Comparison of ENCODE assay signal across 8 mouse cellular contexts in the genomic region with DNA sequence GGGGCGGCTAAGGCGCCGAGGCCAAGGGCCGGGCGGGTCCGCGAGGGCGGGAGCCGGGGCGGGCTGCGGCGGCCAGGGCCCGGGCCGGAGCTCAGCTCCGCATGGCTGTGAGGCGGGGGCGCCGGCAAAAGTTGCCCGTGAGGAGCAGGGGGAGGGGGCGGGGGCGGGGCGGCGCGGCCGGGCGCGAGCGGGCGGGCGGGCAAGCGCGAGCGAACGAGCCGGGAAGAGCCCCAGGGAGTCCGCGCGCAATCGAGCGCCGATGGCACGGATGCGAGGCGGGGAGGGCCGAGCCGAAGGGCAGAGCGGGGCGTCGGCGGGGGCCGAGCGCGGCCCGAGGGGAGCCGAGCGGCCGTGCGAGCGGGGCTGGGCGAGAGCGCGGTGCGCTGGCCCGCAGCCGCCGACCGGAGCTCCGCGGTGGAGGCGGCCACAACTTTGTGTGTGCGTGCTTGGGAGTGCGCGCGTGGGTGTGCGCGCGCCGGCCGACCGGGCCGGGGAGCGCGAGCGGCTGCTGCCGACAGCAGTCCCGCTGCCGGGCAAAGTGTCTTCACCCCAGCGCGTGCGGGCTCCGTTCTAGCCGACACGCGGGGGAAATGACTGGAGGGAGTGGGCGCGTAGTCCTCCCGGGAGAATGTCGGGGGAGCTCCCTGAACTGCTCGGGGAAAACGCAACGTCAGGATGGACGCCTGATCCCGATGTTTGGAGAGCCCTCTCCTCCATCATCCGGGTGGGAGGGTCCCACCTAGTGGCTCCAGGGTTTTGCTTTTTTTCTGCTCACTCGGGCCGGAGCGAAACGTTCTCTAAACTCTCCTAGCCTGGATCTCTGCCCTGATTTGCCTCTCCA. TPM values are rescaled to one million over a fixed set of nuclear protein-coding genes. Genes with fewer than 3 reads are reported as not detected.
DNase-seq lines count a peak whose midpoint lies in the region; ATAC-seq and TF ChIP-seq lines count a peak whose summit lies in the region.

A gene (minus strand): TSS at position 95 of the 841 bp plus-strand sequence.

- in situ Hi-C loops in ES-E14 (cut with MboI; ENCODE audit: low sequenced_read_pairs in 2 of 2, unreplicated experiment in 2 of 2) = no loop called here

- under 1% methylated on average over 85 of the region's 108 CpGs for WGBS in forebrain, embryonic 15.5 days
- WGBS in large intestine, adult 2 months = under 1% methylated on average over 103 of the region's 108 CpGs
- WGBS in neural tube, embryonic 15.5 days = under 1% methylated on average over 65 of the region's 108 CpGs

- H3K27ac ChIP-seq in ES-E14 (ENCODE audit: insufficient read depth, low read depth, low read length, poor library complexity, severe bottlenecking) = no peak within 1 kb of the TSS
- H3K27ac ChIP-seq in forebrain, embryonic 15.5 days (replicated peaks) = peak within 1 kb of the TSS; percentile 97
- peak within 1 kb of the TSS; percentile 96 for H3K27ac ChIP-seq in neural tube, embryonic 15.5 days (replicated peaks)

- no peaks in the 10 kb centered on the region; the same call in 1 of the 2 replicates for H3K27me3 ChIP-seq in forebrain, embryonic 15.5 days
- no peaks in the 10 kb centered on the region for H3K27me3 ChIP-seq in neural tube, embryonic 15.5 days (replicated peaks)

- H3K36me3 ChIP-seq in ES-E14 (ENCODE audit: control insufficient read depth, insufficient read depth, low read length, poor library complexity, severe bottlenecking) = no peaks in the 10 kb centered on the region
- H3K36me3 ChIP-seq in forebrain, embryonic 15.5 days = no peaks in the 10 kb centered on the region; the same call in 1 of the 2 replicates
- no peaks in the 10 kb centered on the region for H3K36me3 ChIP-seq in neural tube, embryonic 15.5 days

- H3K9ac ChIP-seq in ES-E14 (ENCODE audit: insufficient read depth, low read depth, low read length, poor library complexity, severe bottlenecking) = peak within 1 kb of the TSS; percentile 77
- peak within 1 kb of the TSS; percentile 100 for H3K9ac ChIP-seq in forebrain, embryonic 15.5 days (replicated peaks)
- H3K9ac ChIP-seq in neural tube, embryonic 15.5 days (replicated peaks) = peak within 1 kb of the TSS; percentile 98

- ATAC-seq in forebrain, embryonic 15.5 days (replicated peaks) = peak; percentile 86
- ATAC-seq in neural tube, embryonic 15.5 days (ENCODE audit: low FRiP score) = peak; percentile 88

- no peaks in the 10 kb centered on the region for H3K9me3 ChIP-seq in ES-E14 (ENCODE audit: control insufficient read depth, insufficient read depth, low read depth, low read length)
- H3K9me3 ChIP-seq in forebrain, embryonic 15.5 days = no peaks in the 10 kb centered on the region
- no peaks in the 10 kb centered on the region for H3K9me3 ChIP-seq in neural tube, embryonic 15.5 days (replicated peaks)

- peak; percentile 45 for DNase-seq in ES-E14 (ENCODE audit: low read depth, low spot score)
- DNase-seq in cerebellum, adult 11-12 months = peak; percentile 76
- peak; percentile 89 to 90 for DNase-seq in heart, postnatal 14 days
- DNase-seq in large intestine, adult 2 months (ENCODE audit: low read depth, low spot score) = no peak
- peak; percentile 80 to 87 for DNase-seq in lung, adult 18-20 months
- DNase-seq in testis, postnatal 14 days (ENCODE audit: low spot score) = peak; percentile 88

- intact Hi-C loops in heart, postnatal 14 days (cut with DNase I) = no loop called here

- peak within 1 kb of the TSS; percentile 74 for H3K4me2 ChIP-seq in forebrain, embryonic 15.5 days (replicated peaks)
- peak within 1 kb of the TSS; percentile 69 for H3K4me2 ChIP-seq in neural tube, embryonic 15.5 days

- H3K4me3 ChIP-seq in ES-E14 (ENCODE audit: insufficient read depth in 1 of 2, low read depth in 1 of 2, low read length in 2 of 2, poor library complexity in 1 of 2, severe bottlenecking in 1 of 2) = peak within 1 kb of the TSS; percentile 76
- peak within 1 kb of the TSS; percentile 100 for H3K4me3 ChIP-seq in forebrain, embryonic 15.5 days
- peak within 1 kb of the TSS; percentile 75 for H3K4me3 ChIP-seq in neural tube, embryonic 15.5 days (replicated peaks)

- H3K4me1 ChIP-seq in ES-E14 (ENCODE audit: control insufficient read depth in 2 of 2, insufficient read depth in 2 of 2, low read length in 2 of 2, poor library complexity in 1 of 2) = 0 out of 4 replicates have a peak, but pooled peaks cover 0 to 3% of the 10 kb centered on the region in 2 experiments
- peaks cover 35% of the 10 kb centered on the region for H3K4me1 ChIP-seq in forebrain, embryonic 15.5 days
- H3K4me1 ChIP-seq in neural tube, embryonic 15.5 days = peaks cover 34% of the 10 kb centered on the region

TF ChIP-seq in ES-E14, 5 proteins besides CTCF, POLR2A, EP300 and RAD21:
- TF ChIP-seq ZNF384 (IDR thresholded peaks at IDR 0.05; ENCODE audit: low read depth, low read length) (no peak), HCFC1 (IDR thresholded peaks at IDR 0.05; ENCODE audit: borderline replicate concordance, insufficient read depth, low read length) (peak; percentile 78)

RNA-seq across cellular contexts. Expression of the gene that starts here (rescaled TPM):
- total RNA-seq in ES-E14 (2012; rRNA removed) = 7.0 and 9.0 TPM in 2 replicates
- polyA plus RNA-seq in forebrain, embryonic 15.5 days (2015; fragmentation: Nextera tagmentation; extraction: Ambion mirVana) = 29.2 and 29.7 TPM in 2 replicates
- total RNA-seq in heart, postnatal 14 days (2021) = 10 to 100 TPM; 88.5 to 88.9 TPM
- polyA plus RNA-seq in large intestine, adult 2 months (2012; rRNA removed) = 12.3 and 30.1 TPM in 2 replicates
- polyA plus RNA-seq in neural tube, embryonic 15.5 days (2015; fragmentation: Nextera tagmentation; extraction: Ambion mirVana) = 32.9 and 33.0 TPM in 2 replicates
